Mouse (Mus musculus) CD4-positive, CD25-positive, alpha-beta regulatory T cell, adult 4 months (primary cell): ENCODE data around the gene Asb9. TPM values are rescaled to one million over a fixed set of nuclear protein-coding genes. Genes with fewer than 3 reads are reported as not detected.

Source experiments
- ATAC-seq: one replicate; pipeline ENCODE4 v1.8.0; 2017
- polyA plus RNA-seq, 2 experiments: library from polyadenylated mRNA; unstranded; fragments of 100-300 nt; shearing (Covaris generic); gene quantifications; one replicate each; pipeline ENCODE4 v1.2.1; 2017

The Asb9 gene
- polyA plus RNA-seq: not detected

- no peak for ATAC-seq
Measured at GRCm38 (mm10) chrX:164505709-164506498, at the start of gene Asb9. TSS of gene Asb9 (plus strand) at chrX:164506327.

GRCm38 (mm10) chrX:164459205-164459878 is 46.8 kb upstream of the Asb9 start:
- no peak for ATAC-seq

GRCm38 (mm10) chrX:164502258-164502657 is 3.9 kb upstream of the Asb9 start:
- ATAC-seq: no peak

DNA sequence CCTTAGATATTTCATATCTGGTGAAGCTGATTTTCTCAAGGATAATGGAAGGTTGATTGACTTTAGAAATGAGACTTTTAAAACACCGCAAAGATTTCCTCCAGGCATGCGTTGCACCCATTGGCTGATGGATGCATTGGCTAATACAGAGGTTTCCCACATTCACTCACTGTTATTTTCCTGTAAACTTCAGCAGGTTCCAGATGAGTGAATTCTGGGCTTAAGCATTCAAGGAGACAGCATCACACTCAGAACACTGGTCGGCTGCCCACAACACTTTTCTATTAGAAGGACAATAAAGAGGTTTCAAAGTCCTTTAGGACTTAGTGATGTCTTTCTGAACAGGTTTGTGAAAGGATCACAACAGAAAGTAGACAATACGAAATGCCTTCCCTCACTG is 941 bp downstream of the Asb9 start:
- no peak for ATAC-seq

GRCm38 (mm10) chrX:164508728-164509127 is 2.6 kb downstream of the Asb9 start:
- no peak for ATAC-seq

GRCm38 (mm10) chrX:164522138-164522537 is 16.0 kb downstream of the Asb9 start:
- ATAC-seq: no peak

GRCm38 (mm10) chrX:164526566-164526965 is 20.4 kb downstream of the Asb9 start:
- ATAC-seq: no peak

DNA sequence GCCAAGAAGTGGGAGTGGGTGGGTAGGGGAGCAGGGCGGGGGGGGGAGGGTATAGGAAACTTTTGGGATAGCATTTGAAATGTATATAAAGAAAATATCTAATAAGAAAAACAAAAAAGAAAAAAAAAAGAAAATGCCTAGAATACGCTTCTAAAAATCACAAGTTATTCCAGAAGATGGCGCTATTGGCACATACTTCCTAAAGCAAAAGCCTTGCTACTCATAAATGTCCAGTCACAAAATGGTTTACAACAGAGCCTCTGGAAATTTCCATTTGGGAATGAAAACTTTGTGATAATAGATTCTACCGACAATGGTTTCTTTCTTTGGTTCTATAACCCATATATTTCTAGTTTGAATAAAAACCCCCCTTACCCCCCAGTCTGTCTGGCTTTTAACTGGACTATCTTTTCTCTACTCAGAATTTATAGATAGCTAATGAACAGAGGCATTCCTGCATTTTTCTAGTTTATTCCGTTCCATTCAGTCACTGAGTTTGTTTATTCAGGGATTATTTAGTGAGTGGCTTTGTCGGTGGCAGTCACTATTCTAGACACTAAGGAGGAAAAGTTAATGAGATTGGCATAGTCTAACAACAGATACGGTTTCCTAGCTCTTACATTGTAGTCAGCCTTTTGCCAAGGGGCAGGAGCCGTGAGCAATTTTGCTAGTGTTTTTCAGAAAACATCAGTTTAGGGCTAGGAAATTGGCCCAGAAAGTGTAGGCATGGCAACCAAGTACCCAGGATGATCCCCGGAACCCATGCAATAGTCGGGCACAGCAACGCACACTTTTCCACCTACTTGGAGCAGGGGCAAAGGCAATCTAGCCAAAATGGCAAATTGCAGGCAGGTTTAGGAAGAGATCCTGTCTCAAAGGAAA is 35.5 kb downstream of the Asb9 start:
- no peak for ATAC-seq

DNA sequence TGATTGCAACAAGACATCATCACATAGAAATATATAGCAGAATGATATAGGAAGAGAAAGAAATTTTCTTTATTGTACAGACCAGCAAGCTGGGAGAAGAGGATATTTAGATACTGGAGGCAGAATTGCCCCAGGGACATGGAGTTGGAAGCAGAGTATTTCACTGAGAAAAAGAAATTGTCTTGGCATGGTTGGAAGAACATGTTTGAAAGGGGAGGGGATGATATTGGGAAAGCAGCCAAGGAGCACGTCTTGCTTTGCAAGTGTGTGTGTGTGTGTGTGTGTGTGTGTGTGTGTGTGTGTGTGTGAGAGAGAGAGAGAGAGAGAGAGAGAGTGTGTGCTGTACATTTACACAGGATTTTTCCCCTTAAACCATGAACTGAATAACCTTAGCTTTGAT is 64.1 kb downstream of the Asb9 start:
- no peak for ATAC-seq

DNA sequence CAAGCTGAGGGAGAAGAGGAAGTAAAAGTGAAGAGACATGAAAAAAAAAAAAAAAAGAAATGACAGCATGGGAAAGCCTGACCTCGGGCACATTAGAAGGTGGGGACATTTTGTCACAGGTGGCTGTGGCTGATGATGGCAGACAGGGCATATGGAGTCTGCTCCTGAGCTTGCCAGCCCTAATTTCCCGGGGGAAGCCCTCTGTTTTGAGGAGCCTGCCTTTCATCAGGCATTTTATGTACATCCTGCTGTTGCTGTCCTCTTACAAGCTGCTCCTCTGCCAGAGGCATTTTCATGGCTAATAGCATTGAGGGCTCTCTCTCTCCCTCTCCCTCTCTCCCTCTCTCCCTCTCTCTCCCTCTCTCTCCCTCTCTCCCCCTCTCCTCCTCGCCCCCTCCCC is 70.8 kb downstream of the Asb9 start:
- ATAC-seq: no peak

Other genes starting within 250 kb of the Asb9 start
- not detected for gene Bmx, start 248.1 kb upstream of the Asb9 start, polyA plus RNA-seq
- gene Pir, start 237.0 kb upstream of the Asb9 start, polyA plus RNA-seq: not detected
- not detected for gene Vegfd, start 132.9 kb upstream of the Asb9 start, polyA plus RNA-seq
- 1 to 10 TPM; 7.7 to 8.3 TPM for gene Piga, start 86.5 kb upstream of the Asb9 start, polyA plus RNA-seq
- not detected for gene Asb11, start 69.3 kb upstream of the Asb9 start, polyA plus RNA-seq